Mouse (Mus musculus) megakaryocyte, adult 5-6 weeks (primary cell): Measurements from ENCODE around the gene Zfp503. TPM values are rescaled to one million over a fixed set of nuclear protein-coding genes. Genes with fewer than 3 reads are reported as not detected.

Source experiments
- ATAC-seq: 2 replicates; pipeline ENCODE4 v1.8.0; 2016; ENCODE audit warnings: mild to moderate bottlenecking, inconsistent platforms; ENCODE audit not compliant: poor library complexity, severe bottlenecking
- total RNA-seq, 2 experiments: library from RNA; stranded (forward) in 1 of 2; stranded (reverse) in 1 of 2; fragments of 153-499, 151-499 nt in 1 of 2; fragments of 221-1000, 200-1000 nt in 1 of 2; gene quantifications; 2 replicates each; pipeline versions ENCODE4 v1.2.3 to v1.2.4; 2015 to 2017

Zfp503 gene
- 0.39 and 0.65 TPM in 2 replicates for total RNA-seq (2015)
- total RNA-seq (2017) = 0.51 TPM in 1 of 2 replicates, not detected in the other

GRCm38 (mm10) chr14:21989291-21989913 lies at the start of gene Zfp503:
Gene Zfp503 (minus strand): TSS chr14:21989601.
- no peak for ATAC-seq

DNA sequence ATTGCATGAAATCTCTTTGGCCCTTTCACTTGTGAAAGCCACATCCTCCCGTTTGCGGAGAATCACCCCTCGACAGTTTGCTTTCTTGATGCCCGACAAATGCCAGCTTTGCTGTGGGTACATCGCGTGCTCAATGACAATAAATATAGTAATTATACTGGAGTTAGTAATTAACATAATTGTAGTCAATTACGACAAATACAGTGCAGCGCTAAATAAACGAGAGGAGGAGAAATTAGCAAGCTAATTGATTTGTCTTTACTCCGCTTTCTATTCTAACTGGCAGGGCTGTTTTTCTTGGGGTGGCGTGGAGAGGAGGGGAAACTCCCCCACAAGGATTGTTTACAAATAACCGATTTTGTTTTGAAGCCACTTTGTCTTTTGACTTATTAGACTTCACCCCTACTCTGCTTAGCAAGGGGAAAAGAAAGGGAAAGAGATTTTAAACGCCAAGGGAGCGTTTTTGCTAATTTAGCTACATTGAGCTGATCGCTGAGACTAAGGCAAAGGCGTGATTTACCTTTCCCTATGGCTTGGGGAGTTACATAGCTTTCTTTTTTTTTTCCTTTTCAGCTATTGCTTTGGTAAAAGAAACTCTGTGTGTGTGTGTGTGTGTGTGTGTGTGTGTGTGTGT lies 48.2 kb upstream of the Zfp503 start:
- no peak for ATAC-seq

- no peak for ATAC-seq
Measured at GRCm38 (mm10) chr14:22036802-22037497, 47.5 kb upstream of the Zfp503 start.

DNA sequence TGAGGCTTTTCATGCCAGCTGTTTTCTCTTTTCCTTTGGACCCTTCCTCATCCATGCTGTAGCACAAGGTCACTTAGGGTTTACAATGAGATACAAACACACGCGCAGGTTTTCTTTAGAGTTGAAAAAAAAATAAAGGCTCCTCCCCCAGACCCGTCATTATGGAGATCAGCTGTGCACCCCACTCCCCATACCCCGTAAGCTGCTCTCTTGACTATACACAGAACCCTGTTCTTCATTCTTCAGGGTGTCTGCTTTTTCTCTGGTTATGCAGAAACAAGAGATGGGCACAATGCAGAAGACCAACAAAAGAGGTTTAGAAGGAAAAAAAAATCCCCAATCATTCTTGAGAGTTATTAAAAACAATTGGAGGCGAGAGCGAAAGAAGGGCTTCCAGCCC lies 46.9 kb upstream of the Zfp503 start:
- no peak for ATAC-seq

GRCm38 (mm10) chr14:22035900-22036299 lies 46.5 kb upstream of the Zfp503 start:
- ATAC-seq = no peak

DNA sequence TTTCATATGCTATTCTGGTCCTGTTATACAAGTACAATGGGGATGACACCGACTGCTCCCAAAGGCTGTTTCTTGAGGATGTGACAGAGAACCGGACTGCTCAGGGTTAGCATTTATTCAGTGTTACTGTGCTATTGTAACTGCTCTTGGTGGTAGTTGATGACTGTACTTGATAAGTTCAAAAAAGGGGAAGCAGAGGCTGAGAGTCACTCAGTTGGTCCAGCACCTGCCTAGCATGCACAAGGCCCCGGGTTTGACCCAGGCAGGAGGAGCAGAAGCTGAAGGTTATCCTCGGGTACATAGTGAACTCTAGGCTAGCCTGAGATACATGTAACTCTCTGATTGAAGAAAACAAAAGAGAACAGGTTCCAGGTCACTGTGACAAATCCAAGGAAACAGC lies 34.1 kb upstream of the Zfp503 start:
- no peak for ATAC-seq

DNA sequence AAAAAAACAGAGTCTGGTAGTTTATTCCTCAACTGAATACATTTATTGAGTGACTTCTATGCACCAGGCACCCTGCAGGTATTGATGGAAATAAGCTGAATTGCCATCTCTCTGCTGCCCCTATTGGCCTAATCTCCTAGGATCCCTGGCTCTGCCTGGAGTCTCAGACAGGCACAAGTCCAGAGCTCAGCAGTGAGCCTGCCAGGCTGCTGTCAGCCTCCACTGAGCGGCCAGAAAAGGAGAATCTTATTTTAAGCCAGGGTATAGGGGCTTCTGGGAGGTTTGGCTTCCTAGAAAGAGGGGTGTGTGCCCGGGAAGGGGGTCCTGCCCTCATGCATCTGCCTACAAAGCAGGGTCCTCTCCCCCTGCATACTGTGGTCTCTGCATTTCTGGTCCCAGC lies 31.5 kb upstream of the Zfp503 start:
- 0 out of 2 replicates have a peak, but pooled peaks have one; percentile 20 for ATAC-seq

DNA sequence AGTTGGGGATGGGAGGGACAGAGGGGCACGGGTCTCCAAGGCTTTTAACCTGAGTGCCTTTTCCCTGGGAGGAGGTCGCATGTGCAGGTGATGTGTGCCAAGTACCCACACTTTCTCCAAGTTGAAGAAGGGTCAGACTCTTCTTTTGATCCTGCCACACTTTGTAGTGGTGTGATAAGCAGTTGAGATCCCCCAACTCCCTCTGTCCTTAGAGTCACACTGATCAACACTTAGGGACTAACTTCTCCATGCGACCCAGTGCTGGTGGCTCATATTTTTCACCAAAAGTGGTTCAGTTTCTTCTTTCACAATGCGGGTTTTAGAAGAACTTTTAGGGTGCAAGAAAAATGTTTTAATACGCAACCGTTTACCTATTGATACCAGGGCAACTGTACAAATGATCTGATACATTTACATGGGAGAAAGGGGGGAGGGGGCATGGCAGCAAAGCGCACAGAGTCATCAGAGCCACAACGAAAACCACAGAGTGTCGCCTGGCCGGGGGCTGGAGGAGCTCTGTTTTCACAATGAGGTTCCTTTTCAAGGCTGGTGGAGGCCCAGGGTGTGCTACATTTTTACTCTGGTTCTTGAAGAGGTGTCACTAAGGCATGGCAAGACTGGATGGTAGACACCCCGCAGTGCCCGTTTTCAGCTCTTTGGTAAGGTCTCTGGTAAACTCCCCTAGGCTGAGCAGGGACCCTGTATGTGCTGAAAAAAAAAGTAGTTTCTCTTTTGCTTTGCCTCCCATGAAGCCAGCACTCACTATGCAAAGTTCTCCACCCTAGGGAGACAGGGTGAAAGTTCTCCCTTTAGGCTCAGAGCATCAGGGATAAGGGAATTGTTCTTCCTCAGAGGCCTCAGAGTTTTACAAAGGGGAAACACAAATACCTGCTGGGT lies 30.8 kb upstream of the Zfp503 start:
- ATAC-seq = peak; percentile 40

- peak; percentile 89 for ATAC-seq
Measured at GRCm38 (mm10) chr14:22019252-22019948, 30.0 kb upstream of the Zfp503 start, which contains the start of gene Lrmda. Gene Lrmda (plus strand): TSS chr14:22019712.

DNA sequence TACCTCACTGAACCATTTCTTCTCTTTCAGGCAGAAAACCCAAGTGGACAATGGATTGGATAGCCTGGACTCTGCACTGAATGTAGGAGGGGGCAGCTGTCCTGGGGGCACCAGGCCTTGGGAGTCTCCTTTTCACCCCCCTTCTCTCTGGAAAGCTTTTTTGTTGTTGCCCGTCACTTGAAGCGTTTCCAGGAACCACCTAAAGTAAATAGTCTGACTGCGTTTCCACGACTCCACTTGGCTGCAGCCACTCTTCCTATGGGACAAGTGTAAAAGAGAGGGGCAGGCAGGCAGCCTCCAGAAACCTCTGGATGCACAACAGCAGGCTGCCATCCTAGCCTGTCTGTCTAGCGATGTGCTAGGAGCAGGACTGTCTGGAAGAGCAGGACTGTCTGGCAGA lies 27.6 kb upstream of the Zfp503 start:
- no peak for ATAC-seq

GRCm38 (mm10) chr14:22014781-22015180 lies 25.4 kb upstream of the Zfp503 start:
- no peak for ATAC-seq

- peak; percentile 80 for ATAC-seq
Measured at GRCm38 (mm10) chr14:22014315-22014714, 24.9 kb upstream of the Zfp503 start.

- ATAC-seq = no peak
Measured at GRCm38 (mm10) chr14:22007006-22007405, 17.6 kb upstream of the Zfp503 start.

DNA sequence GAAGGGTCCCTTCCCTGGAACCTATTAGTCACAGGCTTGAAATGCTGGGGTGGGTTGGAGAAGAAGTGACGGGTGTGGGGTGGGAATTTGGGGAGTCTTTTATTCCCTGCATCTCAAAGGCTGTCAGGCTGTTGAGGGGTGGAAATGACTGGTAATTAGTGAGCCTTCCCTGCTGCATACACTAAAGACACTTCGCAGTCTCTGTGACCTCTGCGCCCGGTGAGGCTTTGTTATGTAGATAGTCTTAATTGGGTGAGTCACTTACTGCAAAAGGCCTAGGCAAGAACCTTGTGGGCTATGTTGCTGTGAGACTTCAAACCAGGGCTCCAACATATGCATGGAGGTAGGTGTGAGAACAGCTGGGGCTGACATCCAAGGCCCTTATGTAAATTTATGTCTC lies 15.5 kb upstream of the Zfp503 start:
- ATAC-seq = no peak

DNA sequence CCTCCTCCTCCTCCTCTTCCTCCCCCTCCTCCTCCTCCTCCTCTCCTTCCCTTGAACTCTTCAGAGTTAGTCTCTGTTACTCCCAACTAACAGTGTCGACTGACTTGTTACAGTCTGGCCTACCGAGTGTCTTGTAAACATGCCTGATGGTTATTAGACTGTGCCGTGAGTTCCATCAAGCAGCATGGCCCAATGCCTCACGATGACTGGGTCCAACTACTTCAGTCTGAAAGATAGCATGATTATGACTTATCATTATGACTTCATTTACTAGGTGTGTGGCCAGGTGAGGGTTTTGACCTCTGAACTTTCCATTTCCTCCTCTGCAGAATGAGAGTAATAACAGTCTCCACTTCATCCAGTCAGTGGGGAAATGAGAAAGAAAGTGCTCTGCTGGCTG lies 14.2 kb upstream of the Zfp503 start:
- ATAC-seq = no peak

GRCm38 (mm10) chr14:22003231-22003630 lies 13.8 kb upstream of the Zfp503 start:
- no peak for ATAC-seq

DNA sequence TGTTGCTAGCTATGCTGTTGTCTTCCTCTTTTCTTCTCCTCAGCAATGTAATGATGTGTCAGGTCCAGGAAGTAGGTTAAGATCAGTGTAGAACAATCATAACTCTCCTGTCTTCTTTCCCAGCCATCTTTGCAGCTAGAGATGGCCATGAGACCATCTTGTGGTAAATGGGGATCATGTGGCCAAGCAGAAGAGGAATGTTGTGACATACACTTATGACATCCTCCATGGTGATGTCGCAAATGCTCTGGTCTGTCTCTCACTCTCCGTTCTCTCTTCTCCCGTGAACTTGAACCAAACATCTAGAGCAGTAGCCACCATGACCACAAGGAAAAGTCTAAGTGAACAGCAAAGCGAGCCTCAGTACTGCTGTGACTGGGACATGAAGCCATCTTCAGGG lies 10.2 kb upstream of the Zfp503 start:
- ATAC-seq = peak; percentile 82

DNA sequence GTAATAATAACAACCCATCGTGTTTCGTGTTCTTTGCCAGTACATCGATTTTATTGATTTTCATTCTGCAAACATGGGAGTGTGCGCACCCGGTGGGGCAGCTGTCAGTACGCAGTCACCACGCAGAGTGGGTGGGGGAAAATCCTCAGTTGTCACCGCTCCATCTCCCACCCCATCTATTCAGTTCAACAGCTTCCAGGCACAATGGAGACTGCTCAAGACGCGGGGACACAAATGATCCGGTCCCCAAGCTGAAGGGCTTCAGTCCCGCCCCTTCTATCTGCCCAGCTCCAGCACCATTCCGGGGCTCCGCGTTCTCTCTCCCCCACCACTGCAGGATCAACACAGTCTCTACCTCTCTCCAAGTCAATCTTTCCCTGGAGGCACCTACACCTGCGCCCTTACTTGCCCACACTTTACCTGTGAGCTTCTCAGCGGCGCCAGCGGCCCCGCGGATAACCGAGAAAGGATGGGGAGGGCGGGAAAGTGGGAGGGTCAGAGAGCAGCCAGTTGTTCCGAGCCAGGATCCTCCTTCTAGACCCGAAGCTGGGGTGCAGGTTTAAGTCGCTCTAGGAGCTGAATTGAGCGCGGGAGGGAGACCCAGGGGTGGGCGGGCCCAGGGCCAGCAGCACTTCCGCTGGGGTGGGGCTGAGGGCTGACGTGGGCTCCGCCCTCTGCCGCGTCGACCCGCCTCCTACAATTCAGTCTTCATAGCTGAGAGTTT lies 5.8 kb upstream of the Zfp503 start:
- peak; percentile 76 for ATAC-seq
